Mouse (Mus musculus) natural killer cell, adult 2 months (primary cell): ENCODE data around the gene Fam171a2.
"Not testable (repeated sequence)": the region's sequence is repeated elsewhere in the genome, so short reads cannot be mapped to it uniquely, and the experiment has no call there.

ENCODE experiments used
- DNase-seq, 2 experiments: peaks; one replicate each; pipeline ENCODE4 v3.0.0; 2022; ENCODE audit warnings: low spot score in 2 of 2

The Fam171a2 gene

DNA sequence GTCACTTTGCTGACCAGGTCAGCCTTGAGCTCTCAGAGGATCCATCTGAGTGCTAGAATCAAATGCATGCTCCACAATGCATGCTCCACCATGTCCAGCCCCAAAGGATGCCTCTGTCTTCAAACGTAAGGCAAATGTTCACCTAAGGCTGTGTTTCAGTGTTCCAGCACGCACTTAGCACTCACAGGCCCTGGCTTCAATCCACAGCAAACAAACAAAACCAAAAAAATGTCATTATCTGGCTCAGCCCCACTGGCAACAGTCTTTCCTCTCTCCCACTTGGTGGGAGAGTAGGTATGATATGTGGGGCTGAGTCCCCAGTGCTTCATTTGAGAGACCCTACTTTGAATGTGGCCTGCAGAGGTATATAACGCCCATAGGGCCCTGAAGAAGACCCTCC lies 36.4 kb downstream of the Fam171a2 start:
- DNase-seq, result no peak

DNA sequence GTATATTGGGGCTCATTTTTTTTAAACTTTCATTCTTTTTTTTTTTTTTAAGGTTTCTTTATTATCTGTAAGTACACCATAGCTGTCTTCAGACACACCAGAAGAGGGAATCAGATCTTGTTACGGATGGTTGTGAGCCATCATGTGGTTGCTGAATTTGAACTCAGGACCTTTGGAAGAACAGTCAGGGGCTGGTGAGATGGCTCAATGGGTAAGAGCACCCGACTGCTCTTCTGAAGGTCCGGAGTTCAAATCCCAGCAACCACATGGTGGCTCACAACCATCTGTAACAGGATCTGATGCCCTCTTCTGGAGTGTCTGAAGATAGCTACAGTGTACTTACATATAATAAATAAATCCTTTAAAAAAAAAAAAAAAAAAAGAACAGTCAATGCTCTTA lies 37.1 kb downstream of the Fam171a2 start:
- not testable (repeated sequence) for DNase-seq

DNA sequence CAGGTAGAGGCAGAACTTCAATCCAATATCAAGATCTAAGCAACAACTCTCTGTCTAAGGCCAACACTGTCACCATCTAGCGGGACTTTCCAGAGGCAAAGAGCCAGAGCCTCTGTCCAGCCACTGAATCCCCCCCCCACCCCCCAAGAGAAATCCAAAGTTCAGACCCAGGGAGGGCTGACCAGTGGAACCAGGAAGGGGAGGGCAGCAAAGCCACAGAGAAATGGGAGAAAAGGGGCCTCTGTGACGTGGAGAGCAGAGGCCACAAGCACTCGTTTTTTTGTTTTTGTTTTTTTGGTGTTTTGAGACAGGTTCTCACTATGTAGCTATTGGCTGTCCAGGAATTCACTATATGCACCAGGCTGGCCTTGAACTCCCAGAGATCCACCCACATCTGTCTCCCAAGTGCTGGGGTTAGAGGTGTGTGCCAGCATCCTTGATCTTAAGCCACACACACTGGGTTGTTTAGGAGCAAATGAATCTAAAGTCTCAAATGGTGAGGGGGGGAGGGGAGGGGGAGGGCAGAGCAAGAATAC lies 37.6 kb downstream of the Fam171a2 start:
- DNase-seq, result no peak

DNA sequence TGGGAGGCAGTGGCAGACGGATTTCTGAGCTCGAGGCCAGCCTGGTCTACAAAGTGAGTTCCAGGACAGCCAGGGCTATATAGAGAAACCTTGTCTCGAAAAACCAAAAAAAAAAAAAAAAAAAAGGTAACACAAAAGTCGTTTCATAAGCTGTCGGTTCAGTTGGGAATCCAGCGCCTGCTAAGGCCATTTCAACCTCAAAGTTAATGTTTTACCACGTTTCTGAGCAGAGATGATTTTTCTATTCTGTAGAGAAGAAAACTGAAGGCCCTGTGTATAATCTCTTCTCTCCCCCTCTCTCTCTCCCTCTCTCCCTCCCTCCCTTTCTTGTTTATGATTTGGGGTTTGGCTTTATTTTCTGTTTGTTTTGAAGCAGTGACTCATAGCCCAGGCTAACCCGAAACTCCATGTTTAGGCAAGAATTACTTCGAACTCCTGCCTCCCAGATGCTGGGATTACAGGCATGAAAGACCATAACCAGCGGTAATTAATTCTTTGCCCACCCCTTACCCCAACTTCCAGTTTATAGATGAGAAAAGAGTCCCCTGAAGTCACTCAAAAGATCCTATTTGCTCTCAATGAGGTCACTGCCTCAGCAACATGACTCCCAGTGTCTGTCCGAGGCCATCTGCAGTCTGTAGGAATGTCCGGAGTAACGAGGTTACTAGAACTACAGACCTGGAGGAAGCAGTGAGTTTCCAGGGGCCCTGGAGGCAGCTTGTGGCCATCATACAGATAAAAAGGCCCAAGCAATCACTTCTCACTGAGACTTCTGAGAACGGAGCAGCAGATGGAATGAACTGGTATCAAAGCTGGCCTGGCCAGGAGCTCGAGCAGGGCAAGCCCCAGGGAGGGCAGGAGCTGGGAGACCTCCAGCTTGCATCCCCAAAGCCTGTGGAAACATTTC lies 38.3 kb downstream of the Fam171a2 start:
- DNase-seq, result no peak

DNA sequence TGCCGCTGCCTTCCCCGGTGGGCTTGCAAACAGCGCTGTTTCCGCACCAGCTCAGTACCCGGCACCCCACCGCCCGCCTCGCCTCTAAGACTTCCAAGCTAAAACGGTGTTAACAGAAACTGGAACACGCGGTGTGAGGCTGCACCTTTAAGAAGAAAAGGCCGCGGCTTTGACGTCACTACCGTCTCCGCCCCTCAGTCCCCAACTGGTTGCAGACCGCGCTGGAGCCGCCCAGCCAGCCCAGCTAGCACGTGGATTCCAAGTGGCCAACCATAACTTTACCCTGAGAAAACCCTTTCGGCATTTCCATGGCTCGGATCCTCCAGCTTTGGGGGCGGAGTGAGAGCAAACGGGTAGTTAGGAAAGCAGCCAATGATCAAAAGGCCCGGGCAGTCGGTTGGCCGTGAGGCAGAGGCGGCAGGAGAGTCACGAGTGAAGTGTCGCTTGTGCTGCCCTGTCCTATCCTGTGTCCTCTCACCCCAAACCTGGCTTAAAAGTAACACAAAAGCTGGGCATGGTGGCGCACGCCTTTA lies 39.1 kb downstream of the Fam171a2 start:
- DNase-seq, result peak; percentile 95 to 96

DNA sequence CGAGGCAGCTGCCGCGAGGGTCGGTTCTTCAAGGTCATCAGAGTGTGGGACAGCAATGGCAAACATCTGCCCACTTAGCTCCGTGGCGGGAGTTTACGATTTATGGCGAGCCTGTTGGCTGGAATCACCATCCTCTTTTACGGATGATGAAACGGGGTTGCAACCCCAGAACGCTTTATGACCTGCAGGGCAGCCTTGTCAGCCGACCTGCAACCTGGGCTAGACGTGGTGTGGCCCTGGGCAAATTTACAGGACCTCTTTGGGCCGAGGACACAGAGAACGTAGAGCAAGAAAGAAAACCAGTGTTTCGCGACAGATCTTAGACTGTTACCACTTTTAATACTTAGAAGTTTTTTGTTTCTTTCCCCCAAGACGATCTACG lies 39.7 kb downstream of the Fam171a2 start, which contains the start of gene Slc25a39:
TSS of gene Slc25a39 (minus strand) at position 113 of the 382 bp plus-strand sequence.
- DNase-seq, result peak in 1 of 2 experiments; percentile 47

DNA sequence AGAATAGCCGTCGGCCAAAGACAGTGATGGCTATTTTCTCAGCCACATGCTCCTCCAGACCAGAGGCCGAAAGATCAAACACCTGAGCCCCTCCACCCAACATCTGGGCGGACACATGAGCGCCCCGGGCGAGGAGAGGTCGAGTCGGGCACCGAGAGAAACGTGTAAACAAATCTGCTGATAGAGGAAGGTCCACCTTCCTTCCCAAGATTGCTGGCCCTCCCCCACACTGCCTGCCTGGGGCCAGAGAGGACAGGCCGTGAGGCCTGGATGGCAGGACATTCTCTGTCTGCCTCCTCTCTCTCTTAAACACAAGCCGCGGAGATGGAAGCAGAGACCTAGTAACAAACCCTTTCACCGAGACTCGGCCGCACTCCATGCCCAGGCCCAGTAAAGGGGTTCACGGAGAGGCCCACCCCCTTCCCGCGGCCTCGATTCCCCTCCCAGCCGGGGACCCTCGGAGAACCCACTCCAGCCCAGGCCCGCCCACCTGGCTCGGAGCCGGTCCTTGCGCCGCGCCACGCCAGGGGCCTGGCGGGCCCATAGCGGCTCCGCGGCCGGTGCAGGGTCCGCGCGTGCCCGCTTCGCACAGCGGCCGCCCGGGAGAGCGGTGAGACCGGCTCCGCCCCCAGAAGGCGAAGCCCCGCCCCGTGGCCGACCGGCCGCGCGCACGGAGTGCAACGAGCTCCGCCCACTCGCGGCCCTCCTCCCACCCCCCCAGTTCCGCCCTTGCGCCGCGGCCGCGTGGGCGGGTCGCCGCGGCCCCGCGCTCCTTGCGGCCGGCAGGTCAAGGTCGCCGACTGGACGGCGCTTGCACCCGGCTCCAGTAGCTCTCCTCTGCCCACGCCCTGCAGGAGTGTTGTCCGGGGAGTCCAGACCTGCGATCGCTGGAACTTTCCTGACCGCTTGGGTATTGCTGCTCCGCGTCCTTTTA lies 40.3 kb downstream of the Fam171a2 start:
- peak; percentile 83 to 88 for DNase-seq

DNA sequence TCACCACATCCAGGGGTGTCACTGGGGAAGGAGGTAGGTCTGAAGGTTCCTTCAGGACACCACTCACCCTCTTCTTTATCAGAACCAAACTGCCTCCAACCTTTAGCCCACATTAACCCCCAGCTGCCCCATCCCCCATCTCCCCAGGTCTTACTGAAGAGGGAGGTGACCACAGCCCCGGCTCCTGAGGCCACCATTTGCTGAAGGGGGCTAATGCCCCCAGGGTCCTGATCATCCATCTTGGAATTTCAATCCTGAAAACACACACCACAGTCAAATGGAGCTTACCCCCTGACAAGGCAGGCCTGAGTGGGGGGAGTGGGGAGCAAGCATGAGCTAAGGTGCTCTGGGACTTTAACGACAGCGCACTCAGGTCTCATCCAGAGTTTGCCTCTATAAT lies 41.1 kb downstream of the Fam171a2 start:
- no peak for DNase-seq

DNA sequence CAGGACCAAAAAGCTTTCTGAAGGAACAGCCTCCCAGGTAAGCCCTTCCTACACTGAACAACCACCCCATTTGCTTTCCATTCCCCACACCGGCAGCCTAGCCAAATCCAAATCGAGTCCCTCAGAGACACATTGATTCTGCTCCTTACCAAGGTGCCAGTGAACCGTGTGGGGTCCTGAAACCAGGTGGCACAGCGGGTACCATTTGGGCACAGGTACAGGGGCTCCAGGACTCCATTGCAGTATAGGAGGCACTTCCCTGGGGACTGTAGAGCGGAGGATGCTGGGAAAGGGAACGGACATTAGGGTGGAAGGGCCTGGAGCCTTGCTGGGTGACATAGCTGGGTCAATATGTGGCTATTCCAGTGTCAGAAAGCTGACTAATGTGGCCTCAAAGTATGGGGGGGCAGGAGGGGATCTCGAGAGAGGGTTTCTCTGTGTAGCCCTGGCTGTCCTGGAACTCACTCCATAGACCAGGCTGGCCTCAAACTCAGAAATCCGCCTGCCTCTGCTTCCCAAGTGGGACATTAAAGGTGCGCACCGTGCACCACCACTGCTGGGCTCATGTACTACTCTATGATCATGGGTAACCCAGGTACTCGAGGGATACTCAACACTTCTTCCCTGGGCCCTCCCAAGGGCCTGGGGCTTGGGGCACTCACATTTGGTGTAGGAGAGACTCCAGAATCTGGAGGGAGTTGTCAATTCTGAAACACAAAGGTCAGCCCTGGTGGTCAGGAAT lies 41.8 kb downstream of the Fam171a2 start:
- DNase-seq, result no peak

DNA sequence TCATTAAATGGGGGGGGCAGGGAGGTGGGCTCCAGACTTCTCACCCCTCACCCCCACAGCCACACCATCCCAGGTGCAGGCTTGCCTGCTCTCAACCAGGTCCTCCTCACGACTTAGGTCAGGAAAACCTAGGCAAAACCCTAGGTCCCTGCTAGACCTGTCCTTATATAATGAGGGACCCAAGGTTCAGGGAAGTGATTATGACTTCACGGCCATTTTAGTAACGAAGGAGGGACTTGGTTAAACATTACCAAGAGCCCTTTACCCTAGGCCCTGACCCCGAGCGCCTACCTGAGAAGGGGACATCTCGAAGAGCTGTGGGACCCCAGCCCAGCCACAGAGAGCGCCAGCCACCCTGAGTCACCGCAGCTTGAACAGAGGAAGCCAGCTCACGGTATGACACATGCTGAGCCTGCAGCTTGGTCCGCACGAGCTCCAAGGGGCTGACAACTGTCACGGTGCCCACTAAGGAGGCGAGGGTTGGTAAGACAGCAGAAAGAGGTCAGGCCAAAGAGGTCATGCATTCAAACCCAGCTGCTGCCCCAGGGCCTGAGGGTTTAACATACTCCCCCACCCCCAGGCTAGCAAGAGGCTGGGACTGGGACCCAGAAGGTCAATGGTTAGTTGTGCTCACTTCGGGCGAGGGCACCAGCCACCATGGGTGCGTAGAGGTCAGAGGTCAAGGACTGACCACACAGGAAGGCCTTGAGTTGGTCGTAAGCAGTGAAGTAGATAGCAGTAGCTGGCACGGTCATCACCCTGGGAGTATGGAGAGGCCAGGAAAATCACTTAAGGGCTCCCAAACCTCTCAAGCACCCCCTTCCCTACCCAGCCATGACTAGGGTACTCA lies 43.1 kb downstream of the Fam171a2 start:
- DNase-seq, result no peak

DNA sequence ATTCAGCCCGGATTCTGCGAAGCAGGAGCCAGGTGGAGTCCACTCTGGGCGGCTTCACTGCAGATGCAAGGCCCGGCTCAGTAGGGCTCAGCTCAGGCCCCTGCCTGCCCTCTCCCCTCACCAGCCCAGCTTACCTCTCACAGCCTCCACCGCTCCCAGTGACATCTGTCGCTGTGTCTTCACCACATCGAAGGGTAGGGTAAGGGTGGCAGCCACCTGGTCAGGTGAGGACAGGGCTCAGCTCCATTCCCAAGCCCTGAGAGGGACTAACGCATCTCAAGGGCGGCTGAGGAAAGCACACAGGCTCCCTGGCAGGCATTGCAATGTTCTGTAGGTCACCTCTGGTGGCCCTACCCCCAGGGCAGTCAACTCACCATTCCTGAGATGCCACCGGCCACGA lies 43.8 kb downstream of the Fam171a2 start:
- no peak for DNase-seq

DNA sequence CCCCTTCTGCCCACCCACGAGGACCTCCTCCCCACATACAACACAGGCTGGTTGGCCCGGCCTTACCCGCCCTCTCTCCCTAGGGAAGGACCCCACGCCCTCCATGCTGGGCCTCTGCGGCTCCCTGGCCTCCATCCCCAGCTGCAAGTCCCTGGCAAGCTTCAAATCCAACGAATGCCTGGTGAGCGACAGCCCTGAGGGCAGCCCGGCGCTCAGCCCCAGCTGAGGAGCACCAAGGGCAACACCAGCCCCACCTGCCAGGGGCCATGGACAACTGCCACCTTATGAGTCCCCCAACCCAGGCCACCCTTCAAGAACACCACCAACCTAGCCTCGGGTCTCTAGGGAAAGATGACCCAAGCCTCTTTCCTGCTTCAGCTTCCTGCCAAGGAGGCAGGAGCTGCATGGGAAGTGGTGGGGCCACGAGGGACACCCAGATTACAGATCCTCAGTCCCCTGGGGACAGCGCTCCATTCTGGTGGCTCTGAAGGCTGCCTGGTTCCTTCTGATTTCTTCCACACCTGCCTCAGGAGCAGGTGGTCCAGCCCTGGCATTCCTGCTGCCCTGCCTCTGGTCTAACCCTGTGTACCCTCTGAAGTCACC lies 45.5 kb downstream of the Fam171a2 start:
- DNase-seq, result no peak

DNA sequence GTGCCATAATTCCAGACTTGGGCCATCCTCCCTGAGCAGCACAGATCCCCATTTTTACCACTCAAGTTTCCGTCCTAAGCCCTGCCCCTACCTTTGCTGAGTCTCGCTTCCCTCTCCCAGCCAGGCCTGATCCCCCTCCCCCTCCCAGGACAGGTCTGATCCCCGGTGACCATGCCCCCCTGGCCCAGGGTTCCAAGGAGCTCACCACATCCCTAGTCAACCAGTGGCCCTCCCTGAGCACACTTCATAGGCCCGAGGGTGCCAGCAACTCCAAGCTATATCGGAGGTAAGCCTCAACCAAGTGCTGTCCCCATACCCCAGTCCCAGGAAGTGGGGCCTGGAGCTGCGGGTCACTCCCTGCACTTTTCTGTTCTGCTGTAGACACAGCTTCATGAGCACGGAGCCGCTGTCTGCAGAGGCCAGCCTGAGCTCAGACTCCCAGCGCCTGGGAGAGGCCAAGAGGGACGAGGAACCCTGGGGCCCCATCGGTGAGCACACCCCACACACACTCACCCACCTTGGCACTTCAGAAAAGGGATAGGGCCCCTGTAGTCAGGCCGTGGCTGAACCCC lies 46.9 kb downstream of the Fam171a2 start:
- no peak for DNase-seq

DNA sequence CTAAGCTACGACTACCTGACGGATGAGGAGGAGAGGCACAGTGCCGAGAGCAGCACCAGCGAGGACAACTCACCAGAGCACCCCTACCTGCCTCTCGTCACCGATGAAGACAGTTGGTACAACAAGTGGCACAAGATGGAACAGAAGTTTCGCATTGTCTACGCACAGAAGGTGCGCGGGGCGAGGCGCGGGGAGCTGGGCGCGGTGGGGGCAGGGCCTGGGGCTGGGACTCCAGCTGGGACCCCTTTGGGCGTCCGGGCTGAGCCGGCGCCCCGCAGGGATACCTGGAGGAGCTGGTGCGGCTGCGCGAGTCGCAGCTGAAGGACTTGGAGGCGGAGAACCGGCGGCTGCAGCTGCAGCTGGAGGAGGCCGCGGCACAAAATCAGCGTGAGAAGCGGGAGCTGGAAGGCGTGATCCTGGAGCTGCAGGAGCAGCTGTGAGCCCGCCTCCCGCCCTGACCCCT lies 47.8 kb downstream of the Fam171a2 start:
- no peak for DNase-seq

DNA sequence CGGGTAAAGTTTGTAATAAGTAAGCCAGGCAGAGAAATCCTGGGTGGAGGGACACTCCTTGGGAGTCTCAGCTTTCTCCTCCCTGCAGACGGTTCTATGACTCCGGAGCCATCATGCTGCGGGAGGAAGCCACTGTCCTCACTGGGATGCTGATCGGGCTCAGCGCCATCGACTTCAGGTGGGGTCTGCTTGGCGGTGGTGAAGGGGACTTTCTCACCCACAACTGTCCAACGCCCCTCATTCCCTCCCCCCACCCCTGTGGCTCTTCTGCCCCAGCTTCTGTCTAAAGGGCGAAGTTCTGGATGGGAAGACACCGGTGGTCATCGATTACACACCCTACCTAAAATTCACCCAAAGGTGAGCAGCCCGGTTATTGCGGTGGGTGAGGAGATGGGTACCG lies 48.4 kb downstream of the Fam171a2 start:
- DNase-seq, result no peak

DNA sequence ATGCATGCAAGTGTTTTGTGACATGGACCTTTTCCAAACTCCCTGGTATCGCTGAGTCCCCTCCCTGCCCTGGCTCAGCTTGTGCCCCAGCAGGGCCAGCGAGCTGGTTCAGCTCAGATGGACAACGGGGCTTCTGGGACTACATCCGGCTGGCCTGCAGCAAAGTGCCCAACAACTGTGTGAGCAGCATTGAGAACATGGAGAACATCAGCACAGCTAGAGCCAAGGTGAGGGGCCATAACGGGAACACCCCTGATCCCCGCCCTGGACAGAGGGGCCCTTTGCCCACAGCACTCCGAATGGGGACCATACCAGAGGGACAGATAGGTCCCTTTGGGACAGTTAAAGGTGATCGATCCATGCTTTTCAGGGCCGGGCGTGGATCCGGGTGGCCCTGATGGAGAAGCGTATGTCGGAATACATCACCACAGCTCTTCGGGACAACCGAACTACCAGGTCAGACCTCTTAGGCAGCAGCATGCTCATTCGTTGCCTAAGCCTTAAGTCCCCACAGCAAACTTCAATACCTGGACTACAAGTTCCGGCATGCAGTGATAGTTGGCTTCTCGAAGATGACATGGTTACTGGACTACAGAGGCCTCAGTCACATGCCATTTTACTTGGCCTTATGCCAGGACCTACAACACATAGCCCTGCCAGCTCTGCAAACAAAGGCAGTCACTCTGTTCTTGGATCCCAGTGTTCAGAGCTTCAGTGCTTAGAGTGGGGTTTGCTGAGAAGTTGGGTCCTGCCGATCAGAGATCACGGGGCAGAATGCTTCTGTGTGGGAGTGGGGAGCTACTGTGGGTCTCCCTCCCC lies 49.3 kb downstream of the Fam171a2 start:
- no peak for DNase-seq

DNA sequence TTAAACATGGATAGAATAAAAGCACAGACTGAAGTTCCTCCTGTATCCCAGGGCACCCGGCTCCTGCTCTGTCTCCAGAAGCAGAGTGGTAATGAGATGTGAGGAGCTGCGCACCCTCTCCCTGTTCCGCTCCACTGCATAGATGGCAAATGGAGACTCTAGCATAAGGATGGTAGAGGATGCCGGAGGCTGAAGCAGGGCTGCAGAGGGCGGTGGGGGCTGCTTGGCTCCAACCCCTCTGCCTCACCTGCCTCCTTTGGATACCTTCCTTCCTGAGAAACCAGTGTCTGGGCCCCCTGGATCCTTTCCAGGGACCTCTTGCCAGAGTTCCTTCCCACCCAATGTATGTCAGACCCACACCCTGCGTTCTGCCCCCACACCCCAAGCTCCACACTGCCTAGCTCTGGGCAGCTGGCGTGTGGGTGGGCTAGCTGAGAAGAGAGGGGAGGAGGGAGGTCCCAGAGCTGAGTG lies 50.8 kb downstream of the Fam171a2 start:
- DNase-seq, result no peak

DNA sequence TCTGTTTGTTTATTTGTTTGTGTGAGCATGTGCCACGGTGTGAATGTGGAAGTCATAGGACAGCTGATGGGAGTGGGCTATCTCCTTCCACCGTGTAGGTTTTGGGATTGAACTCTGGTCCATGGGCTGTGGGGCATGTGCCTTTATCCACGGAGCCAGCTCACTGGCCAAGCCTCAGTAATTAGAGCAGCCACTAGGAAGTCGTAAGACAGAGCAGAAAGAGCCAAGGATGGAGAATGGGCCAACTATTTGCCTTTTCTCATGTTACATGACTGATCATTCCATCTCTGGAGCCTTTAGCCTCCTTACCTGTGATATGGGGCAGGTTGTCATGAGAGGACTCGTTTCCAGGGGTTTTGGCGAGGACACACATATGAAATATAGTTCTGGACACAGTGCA lies 51.2 kb downstream of the Fam171a2 start:
- DNase-seq, result no peak
